Mouse (Mus musculus): ENCODE measurements around the gene Gfi1b.
A peak's percentile ranks its signal among the peaks of the same experiment; 100 is the strongest.

The Gfi1b gene

DNA sequence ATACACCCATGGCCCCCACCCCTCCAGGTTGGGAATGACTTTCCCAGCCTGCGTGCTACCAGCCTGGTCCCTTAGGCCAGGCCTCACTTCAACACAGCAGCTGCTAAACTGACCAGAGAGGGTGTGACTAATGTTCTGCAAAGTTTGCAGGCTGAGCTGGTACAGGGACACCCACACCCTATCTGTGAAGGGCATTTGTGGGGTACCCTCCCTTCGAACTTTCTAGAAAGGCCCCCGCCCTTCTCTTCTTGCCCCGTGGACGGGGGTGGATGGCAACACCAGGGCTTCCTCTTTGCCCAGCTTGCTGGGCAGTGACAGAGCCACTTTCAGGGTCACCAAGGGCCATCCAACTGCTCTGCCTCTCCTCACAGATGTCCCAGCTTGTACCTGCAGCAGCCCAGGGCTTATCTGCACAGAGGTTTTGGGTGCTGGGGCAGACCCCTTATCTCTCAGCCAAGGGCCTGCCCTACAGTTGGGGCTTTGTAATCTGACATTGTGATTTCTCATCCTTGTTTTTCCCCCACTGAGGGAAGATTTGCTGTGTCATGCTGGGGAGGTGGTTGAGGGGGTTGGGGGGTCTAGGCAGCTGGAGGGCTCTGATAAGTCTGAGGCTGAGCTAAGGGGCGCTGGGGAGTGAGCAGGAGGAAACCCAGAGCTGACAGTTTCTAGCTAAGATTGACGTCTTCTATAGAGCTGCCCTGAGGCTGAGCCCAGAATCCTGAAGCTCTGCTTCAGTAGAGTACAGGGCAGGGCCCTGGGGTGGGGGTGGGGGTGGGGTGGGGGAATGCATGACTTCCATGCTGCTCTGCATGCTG, 23.8 kb downstream of the Gfi1b start:
- DNase-seq, result no peak

DNA sequence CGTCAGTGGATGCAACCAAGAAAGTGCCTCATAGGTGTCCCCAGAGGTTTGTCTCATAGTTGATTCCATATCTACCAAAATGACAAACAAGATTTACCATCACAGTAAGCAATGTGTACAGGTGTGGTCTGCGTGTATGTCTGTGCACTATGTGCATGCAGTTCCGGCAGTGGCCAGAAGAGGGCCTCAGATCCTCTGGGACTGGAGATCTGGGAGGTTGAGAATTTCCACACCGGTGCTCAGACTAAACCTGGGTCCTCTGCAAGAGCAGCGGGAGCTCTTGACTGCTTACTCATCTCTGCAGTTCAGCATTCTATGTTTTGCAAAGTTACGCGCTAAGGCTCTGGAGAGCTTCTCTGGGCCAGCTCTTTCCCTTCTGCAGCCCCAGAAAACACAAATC, 24.8 kb downstream of the Gfi1b start:
- DNase-seq, result no peak

DNA sequence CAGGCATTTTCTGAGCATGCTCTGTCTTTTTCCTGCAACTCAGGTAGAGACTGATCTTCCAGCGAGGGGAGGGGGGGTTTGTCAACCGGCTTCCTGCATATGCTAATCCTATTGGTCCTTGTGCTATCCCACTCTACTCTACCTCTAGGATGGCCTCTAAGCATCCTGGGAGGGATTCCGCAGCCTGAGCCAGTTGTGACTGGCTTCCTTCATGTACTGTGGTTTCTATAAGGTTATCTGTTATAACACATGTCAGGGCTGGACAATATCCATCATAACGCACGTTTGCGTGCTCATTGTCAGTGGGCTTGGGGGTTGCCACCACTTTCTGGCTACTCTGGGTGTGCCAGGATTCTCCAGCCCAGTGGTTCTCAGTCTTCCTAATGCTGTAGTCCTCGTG, 25.8 kb downstream of the Gfi1b start:
- no peak for DNase-seq

DNA sequence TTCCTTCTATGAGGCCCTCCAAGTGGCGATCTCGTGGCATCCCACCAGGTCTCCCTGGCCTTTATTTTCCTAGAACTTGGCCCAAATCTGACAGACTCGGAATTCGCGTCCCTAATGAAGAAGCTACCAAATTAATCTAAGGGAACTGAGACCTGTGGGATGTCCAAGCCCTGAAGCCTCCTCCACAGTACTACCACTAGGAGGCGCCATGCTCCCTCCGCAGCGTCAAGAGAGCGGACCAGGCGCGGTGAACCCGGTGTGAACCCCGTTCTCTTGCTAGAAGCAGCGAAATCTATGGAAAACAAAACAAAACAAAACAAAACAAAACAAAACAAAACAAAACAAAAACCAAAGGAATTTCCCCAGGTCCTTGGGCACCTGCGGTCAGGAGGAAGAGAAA, 29.0 kb downstream of the Gfi1b start:
- peak; percentile 66 for DNase-seq

DNA sequence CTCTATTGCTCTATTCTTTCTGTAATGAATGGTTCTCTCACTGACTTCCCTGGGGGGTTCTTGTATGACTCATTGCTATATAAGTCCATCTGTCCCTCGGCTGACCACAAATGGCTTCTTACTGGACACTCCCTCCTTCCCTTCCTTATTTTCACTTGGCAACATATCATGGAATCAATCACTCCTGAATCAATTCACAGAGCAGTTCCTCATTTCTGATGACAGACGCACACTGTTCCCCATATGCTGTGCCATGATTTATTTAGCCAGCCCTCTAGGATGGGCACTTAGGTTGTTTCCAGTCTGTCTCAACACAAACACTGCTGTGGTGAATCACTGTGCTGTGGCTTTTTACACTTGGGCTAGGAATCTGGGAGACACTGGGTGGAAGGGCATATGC, 30.3 kb downstream of the Gfi1b start:
- DNase-seq, result no peak

GRCm38 (mm10) chr2:28588574-28588973, 33.2 kb downstream of the Gfi1b start:
- no peak for DNase-seq

DNA sequence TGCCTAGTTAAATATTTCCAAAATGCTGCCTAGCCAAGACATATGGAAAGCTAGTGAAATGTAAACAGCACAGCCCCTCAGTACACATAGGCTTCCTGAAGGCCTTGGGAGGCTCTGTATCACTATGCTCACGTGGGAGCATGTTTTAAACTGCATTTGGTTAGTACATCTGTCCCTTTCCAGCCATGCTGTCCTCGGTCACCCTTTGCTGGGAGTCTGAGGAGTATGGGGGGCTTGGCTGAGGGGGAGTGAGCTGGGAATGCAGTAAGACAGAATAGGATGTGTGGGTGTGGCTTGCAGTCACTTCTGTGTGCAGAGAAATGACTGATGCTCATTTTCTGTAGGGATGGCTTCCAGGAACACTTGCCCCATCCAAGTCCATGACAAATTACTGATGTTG, 36.1 kb downstream of the Gfi1b start:
- DNase-seq, result no peak

GRCm38 (mm10) chr2:28585043-28585571, 36.7 kb downstream of the Gfi1b start:
- DNase-seq, result peak; percentile 84

DNA sequence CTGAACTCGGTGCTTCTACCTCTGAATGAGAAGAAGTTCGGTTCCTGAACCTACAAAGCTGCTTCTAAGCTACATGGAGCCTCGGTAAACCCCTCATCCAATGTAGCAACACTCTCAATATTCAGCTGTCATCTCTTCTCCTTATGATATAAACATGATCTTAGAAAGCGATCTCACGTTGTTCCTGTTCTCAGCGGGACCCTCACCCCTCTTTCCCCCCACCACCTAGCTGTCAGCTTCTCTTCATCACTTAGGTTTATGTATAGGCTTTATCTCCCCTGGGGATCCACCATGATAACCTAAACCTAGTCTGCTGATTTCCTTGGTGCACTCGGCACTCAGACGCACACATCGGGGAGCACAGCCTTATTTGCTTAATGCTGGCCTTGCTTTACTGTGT, 38.1 kb downstream of the Gfi1b start, which contains the start of gene Gtf3c5:
TSS of gene Gtf3c5 (minus strand) at position 101 of the 400 bp plus-strand sequence.
- no peak for DNase-seq

DNA sequence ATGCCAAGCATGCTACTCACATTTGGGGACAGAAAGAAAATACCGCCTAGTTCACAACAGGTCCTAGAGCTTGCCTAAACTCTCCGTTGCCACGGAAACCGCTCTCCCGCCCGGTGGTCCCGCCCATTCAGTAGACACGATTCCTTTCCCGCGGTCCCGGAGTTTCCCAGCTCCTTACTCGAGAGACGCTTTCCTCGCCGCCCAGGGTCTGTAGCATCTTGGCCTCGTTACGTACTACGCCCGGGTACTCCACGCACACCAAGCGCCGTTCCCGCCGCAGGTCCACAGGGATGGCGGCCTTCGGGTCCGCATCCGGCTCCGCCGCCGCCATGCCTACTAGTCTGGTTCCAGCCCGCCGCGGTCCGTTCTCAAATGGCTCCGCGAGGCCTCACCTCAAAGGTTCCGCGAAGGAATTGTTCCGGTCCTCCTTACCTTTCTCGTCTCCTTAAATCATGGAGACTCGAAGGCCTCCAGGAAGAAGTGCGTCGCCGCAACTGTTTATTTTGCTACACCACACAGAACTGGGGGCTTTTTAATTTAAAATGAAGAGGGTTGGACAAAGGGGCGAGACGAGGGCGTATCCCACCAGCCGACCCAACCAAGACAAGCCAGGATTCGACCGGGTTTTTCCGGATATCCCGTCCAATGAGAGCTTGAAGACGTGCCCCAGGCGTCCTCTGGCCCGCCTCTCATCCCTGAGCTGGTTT, 39.0 kb downstream of the Gfi1b start:
- peak; percentile 94 for DNase-seq

DNA sequence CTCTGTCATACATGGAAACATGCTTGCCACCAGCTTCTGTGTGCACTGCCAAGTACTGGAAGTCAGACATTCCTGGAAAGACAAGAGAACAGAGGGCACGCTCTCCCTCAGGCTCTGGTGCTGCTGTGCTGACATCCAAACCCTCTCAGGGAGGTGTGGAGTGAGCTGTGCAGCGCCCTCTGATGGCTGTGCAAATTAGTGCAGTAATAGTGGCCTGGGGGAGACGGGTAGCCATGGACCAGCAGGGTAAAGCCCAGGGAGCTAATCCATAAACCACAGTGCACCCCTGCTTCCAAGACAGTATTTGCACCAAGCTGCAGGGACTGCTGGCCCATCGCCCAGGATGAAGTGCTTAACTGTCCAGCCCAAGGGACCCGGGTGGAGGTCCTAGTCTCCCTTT, 43.8 kb downstream of the Gfi1b start:
- peak; percentile 20 for DNase-seq

DNA sequence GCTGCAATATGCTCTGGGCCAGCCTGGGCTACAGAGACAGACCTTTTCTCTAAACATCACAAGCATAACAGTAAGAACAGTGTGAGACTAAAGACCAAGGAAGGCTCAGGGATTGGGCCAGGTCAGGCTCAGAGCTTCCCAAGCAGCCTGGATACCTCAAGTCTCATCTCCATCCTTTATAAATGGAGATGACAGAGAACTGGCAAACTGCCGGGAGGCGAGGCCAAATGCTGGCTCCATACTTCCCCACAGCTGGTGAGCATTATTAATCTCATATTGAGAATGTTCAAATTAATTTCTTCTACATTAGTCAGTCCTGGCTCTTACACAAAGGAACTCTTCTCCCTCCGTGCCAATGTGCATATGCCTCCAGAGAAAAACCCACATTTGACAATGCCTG, 45.0 kb downstream of the Gfi1b start:
- no peak for DNase-seq

DNA sequence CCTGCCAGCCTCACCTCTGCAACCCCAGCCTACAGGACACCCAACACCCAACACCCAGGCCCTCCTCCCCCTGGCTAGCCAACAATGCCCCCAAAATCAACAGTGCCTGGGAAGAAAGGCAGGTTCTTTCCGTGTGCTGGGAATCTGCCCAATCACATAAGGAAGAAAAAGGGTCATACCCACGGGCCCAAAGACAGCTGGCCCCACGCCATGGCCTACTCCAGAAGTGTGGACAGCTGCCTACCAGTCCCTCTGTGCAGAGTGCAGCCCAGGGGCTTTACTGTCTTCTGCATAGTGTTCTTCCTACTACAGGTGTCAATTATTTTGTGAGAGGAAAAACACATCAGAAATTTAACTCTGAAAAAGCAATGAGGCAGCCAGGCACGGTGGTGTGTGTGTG, 46.4 kb downstream of the Gfi1b start:
- no peak for DNase-seq

GRCm38 (mm10) chr2:28569903-28570302, 51.9 kb downstream of the Gfi1b start:
- no peak for DNase-seq

DNA sequence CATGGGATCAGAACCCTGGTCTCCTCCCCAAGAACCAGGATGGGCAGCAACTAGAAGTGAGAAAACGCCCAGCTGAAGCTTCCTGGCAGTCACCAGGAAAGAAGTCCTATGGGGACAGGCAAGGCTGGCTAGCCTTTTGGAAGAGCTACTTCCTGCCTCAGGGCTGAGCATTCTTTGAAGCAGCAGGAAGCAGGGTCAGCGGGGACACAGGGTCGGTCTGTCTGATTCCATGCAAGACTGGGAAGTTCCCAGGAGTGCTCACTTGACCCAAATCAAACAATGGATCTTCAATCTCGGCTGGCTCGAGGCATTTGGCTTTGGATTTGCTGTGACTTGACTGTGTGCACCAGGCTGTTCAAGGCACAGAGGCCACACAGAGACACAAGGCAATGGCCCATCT, 55.2 kb downstream of the Gfi1b start:
- DNase-seq, result peak; percentile 23

GRCm38 (mm10) chr2:28564380-28564779, 57.4 kb downstream of the Gfi1b start:
- no peak for DNase-seq

DNA sequence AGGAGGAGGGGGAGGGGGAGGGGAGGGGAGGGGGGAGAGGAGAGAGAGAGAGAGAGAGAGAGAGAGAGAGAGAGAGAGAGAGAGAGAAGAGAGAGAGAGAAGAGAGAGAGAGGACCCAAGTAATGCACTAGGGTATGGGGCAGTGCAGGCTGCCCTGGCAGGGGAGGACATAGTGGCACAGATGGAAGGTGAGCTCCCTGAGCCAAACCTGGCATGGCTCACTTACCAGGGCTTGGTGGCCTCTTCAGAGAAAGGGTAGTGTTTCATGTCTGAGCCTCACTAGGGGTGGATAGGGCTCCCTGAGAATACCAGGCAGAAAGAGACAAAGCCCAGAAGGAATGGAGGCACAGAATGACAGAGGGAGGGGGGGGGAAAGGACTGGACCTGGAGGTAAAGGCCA, 58.0 kb downstream of the Gfi1b start:
- no peak for DNase-seq

- DNase-seq, result no peak
Observed at GRCm38 (mm10) chr2:28563303-28563702, 58.5 kb downstream of the Gfi1b start, which contains the start of gene Cel. TSS of gene Cel (minus strand) at chr2:28563403.
